Mouse (Mus musculus) effector memory CD4-positive, alpha-beta T cell, adult 5 months (primary cell): ENCODE measurements around the gene Gm13023. TPM values are rescaled to one million over a fixed set of nuclear protein-coding genes. Genes with fewer than 3 reads are reported as not detected.

ENCODE experiments used
- polyA plus RNA-seq: library from polyadenylated mRNA; unstranded; fragments of 100-300 nt; shearing (Covaris generic); gene quantifications from one replicate; pipeline ENCODE4 v1.2.1, GENCODE M21; 2017

Gene Gm13023
- polyA plus RNA-seq, result not detected

GRCm38 (mm10) chr4:143789052-143789451, at the start of gene Gm13023:
Gene Gm13023 (plus strand): TSS chr4:143789352.

DNA sequence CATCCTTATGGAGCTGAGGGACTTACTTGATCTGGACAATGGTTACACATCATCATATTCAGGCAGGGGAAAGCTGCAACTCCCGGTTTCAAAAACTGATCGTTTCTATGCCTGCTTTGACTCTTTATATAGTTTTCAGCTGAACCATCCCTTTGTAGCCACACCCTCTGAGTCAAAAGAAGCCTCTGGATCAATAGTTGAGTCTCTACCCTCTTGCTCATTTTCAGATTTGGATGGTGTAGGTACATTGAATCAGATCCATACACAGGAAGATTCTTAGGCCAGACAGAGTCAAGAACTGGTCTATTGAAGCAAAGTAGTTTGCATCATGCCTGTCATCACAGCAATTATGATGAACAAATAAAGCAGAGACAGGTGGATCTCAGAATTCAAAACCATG, 26.8 kb downstream of the Gm13023 start, which contains the start of gene Gm13084:
Gene Gm13084, minus strand, starts transcription at position 101 of the 400 bp plus-strand sequence.

Other genes starting within 250 kb of the Gm13023 start
- gene BC080695, start 237.7 kb upstream of the Gm13023 start, polyA plus RNA-seq, result 0.17 TPM
- gene Gm13057, start 237.6 kb upstream of the Gm13023 start, polyA plus RNA-seq, result not detected
- gene Gm13083, start 174.3 kb upstream of the Gm13023 start, polyA plus RNA-seq, result not detected
- gene Gm13088, start 132.1 kb upstream of the Gm13023 start, polyA plus RNA-seq, result not detected
- not detected for gene Gm13089, start 86.6 kb upstream of the Gm13023 start, polyA plus RNA-seq
- gene Gm13078, start 69.9 kb upstream of the Gm13023 start, polyA plus RNA-seq, result not detected
- not detected for gene Gm13084, start 26.7 kb downstream of the Gm13023 start, polyA plus RNA-seq
- gene Gm13103, start 57.1 kb downstream of the Gm13023 start, polyA plus RNA-seq, result not detected
- not detected for gene Pramef6, start 111.0 kb downstream of the Gm13023 start, polyA plus RNA-seq
- gene Pramef25, start 161.7 kb downstream of the Gm13023 start, polyA plus RNA-seq, result not detected
- gene Gm13101, start 177.6 kb downstream of the Gm13023 start, polyA plus RNA-seq, result not detected
- gene Pramef17, start 205.0 kb downstream of the Gm13023 start, polyA plus RNA-seq, result 0.30 TPM